Mouse (Mus musculus): Measurements from ENCODE around the gene 1110051M20Rik.
A peak's percentile ranks its signal among the peaks of the same experiment; 100 is the strongest.

The 1110051M20Rik gene

GRCm38 (mm10) chr2:91444286-91444892, at the start of gene 1110051M20Rik:
Gene 1110051M20Rik, minus strand, starts transcription at chr2:91444704.
- peak; percentile 60 to 71 for DNase-seq

DNA sequence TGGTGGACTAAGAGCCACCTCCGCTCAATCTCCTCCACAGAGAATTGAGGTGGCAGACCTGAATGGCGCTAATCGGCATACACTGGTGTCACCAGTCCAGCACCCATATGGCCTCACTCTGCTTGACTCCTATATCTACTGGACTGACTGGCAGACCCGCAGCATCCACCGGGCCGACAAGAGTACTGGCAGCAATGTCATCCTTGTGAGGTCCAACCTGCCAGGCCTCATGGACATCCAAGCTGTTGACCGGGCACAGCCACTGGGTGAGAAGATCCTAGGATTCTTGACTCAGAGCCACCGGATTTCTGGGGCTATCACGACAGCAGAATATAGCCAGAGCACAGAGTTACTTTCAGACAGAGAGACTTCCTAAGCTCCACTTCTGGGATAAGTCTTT, 49.5 kb upstream of the 1110051M20Rik start:
- DNase-seq: no peak

DNA sequence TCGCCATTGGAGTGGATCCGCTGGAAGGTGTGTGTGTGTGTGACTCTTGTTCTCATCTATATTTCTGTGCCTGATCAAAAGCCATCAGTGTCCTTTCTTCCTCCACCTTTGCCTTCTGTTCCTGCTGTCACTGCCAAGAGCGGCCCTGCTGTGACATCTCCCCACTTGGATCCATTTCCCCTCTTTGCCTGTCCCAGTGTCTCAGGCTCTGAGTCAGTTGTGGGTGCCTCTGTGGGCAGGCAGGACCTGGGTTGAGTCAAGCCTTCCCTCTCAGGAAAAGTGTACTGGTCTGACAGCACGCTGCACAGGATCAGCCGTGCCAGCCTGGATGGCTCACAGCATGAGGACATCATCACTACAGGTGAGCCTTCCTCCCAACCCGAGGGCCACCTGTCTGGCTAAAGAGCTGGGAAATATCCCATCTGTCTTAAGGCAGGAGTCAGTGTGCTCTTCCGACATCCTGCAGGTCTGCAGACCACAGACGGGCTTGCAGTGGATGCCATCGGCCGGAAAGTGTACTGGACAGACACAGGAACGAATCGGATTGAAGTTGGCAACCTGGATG, 47.6 kb upstream of the 1110051M20Rik start:
- DNase-seq: no peak

- peak in 1 of 2 experiments; percentile 18 for DNase-seq
These were observed 42.8 kb upstream of the 1110051M20Rik start for GRCm38 (mm10) chr2:91487295-91487694.

- DNase-seq: no peak
These were observed 40.8 kb upstream of the 1110051M20Rik start for GRCm38 (mm10) chr2:91485256-91485655.

DNA sequence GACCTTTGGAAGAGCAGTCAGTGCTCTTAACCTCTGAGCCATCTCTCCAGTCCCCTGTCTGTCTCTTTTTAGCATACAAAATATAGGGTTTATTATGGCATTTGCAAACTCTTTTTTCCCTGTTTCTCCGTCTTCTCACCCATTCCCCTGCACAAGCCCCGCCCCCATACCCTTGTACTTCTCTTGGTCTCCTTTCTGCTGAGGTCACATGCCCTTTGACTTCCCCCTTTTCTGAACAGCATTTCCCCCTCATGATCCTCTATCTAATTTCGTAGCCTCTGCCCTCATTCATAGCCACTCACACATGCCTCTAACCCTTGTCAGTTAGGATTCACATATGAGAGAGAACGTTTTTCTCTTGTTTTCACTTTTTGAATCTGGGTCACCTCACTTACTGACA, 40.2 kb upstream of the 1110051M20Rik start:
- no peak for DNase-seq

DNA sequence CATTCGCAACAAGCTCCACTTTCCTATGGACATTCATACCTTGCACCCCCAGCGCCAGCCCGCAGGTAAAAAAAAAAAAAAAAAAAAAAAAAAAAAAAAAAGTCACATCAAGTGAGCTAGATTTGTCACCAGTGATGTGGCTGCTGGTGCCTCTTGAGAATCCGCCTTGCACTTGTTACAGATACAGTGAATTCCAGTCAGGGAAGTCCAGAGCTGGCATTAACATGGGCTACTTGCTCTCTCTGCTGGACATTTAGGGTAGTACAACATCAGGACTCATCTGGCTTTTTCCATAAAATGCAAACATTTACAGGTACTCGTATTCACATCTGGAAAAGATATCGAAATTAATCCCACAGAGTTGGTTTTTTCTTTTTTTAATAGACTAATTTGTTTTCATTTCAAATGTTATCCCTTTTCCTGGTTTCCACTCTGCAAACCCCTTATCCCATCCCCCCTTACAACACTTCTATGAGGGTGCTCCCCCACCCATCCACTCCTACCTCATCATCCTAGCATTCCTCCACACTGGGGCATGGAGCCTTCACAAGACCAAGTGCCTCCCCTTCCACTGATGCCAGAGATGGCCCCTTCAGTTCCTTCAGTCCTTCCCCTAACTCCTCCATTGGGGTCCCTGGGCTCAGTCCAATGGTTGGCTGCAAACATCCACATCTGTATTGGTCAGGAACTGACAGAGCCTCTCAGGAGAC, 36.5 kb upstream of the 1110051M20Rik start:
- DNase-seq: no peak

- no peak for DNase-seq
These were observed 35.9 kb upstream of the 1110051M20Rik start for GRCm38 (mm10) chr2:91480399-91480801.

GRCm38 (mm10) chr2:91476841-91477240, 32.3 kb upstream of the 1110051M20Rik start:
- DNase-seq: no peak

DNA sequence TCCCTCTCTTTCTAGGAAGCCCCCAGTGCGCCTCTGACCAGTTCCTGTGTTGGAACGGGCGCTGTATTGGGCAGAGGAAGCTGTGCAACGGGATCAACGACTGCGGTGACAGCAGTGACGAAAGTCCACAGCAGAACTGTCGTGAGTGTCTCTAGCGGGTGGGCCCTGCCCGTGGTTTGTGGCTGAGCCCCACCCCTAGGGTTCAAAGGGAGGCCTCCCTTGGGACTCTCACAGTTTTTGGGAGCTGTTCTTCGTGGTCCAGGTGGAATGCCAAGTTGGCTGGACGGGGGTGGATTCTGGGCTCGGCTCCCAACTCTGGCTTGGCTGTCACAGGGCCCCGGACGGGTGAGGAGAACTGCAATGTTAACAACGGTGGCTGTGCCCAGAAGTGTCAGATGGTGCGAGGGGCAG, 31.8 kb upstream of the 1110051M20Rik start:
- DNase-seq: no peak

DNA sequence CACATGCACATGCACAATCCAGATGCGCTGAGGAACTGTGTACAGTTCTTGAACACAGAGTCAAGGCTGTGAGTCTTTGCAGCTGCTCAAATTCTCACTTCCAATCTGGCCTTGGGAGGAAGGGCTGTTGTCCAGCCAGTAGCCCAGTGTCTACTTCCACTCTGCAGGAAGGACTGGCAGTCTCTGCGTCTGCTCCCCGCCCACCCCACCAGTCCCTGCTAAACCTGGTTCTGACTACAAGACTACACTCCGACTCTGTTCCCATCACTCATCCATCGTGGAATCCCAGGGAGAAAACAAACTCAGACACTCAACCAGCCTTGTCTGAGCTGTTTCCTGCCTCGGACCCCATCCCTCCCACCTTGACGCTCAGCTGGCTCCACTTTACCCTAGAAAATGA, 31.3 kb upstream of the 1110051M20Rik start:
- no peak for DNase-seq

- DNase-seq: no peak
These were observed 29.9 kb upstream of the 1110051M20Rik start for GRCm38 (mm10) chr2:91474358-91474757.

GRCm38 (mm10) chr2:91470055-91470647, 25.6 kb upstream of the 1110051M20Rik start:
- no peak for DNase-seq

DNA sequence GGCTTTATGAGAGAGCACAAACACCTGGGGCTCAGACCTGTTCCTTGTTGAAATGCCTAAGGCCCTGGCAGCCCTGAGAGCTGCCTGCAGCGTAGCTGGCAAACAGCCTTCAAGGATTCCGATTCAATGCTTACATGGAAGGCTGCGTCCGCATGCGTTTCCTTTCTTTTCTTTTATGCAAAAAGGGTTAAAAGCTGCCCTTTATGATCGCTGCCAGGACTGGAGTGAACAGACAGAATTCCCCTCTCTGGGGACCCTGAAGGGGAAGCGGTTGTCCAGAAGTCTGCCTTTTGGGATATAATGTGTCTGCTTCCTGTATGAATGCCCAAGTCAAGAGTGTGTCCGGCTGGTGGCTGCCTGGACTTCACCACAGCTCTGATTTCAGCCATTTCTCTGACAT, 23.1 kb upstream of the 1110051M20Rik start:
- no peak for DNase-seq

DNA sequence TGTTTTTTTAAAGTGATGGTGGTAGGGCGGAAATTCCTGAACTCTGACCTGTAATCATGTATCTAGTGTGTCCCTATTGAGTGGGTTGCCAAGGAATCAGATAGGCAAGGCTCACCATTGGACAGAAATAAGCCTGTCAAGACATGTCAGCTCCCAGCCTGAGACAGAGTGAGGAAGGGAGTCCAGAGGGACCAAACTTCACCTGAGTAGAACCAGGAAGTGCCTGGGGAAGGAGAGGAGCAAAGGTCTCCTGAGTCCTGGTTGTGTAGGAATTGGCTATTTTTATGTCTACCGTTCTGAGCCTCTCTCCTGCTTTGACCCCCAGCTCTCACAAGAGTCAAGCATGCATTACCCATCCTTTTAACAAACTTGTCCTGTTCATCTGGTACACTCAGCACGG, 21.4 kb upstream of the 1110051M20Rik start:
- no peak for DNase-seq

GRCm38 (mm10) chr2:91462681-91463080, 18.2 kb upstream of the 1110051M20Rik start:
- no peak for DNase-seq

GRCm38 (mm10) chr2:91462196-91462595, 17.7 kb upstream of the 1110051M20Rik start:
- no peak for DNase-seq

DNA sequence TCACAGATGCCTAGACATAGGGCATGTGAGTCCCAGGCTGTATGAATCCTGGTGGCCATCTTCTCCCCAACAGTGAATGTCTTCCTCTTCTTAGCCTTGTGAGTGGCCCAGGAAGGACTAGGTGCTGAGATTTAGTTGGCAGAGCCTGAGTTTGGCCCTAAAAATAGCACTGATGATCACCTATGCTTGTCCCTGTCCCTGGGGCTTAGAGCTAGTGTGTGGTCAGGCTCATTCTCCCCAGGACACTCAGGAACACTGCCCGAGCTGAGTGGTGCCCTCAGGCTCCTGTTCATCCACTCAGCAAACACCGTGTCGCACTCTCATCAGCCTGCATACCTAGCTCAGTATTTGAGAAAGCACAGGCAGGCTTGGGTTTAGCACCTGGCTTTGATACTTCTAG, 16.8 kb upstream of the 1110051M20Rik start:
- DNase-seq: no peak

GRCm38 (mm10) chr2:91460771-91461170, 16.3 kb upstream of the 1110051M20Rik start:
- DNase-seq: no peak

DNA sequence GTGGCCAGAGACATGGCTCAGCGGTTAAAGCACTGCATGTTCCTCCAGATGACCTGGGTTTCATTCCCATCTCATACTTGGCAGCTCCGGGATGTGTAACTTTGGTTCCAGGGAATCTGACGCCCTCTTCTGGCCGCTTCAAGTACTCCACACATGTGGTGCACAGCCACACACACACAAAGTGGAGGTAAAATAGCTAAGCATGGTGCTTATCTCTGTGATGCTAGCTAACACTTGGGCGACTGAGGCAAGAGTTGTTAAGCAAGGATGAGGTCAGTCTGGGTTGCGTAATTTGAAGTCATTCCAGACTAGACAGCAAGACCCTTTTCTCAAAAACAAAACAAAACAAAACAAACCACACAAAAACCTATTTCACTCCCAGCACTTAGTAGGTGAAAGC, 15.6 kb upstream of the 1110051M20Rik start:
- no peak for DNase-seq

DNA sequence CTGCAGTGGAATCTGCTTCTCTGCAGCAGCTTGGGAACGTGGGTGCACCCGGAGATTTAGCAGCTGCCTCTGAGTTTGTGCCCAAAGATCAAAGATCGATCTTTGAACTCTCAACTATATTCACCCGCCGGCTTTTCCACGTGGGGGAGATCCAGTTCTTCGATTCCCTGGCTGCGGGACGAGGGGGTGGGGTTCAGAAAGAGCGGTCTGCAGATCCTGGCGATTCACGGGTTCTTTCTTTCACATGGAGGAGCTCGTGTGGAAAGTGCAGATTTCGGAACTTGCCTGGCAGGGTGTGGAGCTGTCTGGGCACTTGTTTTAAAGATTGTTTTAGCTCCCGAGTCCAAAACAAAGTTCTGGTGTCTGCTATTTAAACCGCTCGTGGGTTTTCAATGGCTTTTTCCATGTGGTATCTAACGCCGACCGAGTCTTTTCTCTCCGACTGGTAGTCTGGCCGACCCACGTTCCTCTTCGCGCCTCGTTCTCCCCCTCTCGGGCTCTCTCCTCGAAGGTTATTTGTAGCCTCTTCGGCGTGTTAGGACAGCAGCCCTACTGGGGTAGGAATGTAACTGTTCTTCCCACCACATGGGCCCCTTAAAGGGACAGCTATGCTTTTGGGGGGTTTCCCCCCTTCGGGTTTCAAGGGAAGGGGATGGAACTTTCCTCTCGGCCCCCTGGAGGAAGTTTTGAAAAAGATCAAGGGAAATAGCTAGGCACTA, 14.3 kb upstream of the 1110051M20Rik start:
- DNase-seq: no peak

DNA sequence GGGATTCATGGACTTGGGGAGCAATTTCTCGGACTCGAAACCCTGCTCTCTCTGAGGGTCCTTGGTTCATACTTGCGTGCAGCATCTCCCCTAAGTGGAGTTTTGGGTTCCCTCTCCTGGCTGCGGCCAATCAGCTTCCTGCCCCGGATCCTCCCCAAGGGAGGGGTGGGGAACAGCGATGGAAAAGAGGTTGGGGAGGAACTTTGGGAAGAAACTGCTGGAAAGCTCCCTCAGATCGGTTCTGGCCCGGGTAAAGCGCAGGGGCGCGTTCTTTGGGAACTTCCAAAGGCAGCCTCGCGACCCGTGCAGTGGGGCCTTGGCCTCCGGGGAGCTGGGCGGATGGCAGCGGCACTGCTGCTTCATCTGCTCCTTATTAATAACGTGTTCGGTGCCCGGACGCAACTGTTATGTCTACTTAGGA, 13.8 kb upstream of the 1110051M20Rik start:
- DNase-seq: peak in 1 of 2 experiments; percentile 9

DNA sequence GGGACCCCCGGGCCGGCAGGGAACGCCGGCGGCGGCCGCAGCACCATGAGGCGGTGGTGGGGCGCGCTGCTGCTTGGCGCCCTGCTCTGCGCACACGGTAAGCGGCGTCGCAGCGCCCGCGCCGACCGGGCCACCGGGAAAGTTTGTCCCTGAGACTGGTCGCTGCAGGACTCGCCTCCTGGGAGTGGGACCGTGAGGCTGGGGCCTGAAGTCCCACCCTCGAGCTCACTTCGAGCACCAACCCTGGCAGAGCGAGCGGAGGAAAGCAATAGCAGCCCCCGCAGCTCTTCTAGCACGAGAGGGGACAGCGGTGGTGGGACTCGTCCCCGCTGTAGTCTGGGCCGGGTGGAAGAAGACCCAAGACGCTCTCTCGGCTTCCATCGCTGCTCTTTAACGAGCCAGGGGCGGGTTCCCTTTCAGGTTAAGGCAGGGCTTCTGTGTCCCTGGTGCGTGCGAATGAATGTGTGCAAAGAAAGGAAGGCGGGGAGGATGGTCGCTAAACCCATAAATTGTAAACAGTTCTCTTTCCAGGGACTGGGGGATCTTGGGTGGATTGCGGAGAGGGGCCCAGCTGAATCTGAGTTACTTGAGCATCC, 13.2 kb upstream of the 1110051M20Rik start:
- DNase-seq: no peak

Data from spleen, adult 18-20 months (tissue).